In the genomic region with DNA sequence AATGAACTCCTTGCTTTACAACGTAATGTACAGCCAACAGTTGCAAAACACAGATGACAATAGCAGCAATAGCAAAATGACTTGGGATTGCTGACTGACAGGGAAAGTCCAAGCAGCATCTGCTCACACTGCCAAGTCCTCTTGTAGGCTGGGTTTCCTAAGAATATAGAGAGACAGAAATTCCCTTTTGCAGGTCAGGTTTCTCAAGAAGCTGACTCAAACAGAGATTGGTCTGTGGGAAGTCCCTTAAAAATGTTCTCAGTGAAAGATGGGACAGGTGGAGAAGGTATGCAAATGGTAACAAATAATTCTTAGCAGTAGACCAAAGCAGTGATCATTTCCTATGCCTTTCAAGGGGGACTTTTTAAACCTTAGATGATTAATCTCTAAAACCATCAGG, we compare ENCODE assay signal across 24 mouse cellular contexts.
"Had no signal": no experiment of that assay in that cellular context is flagged by ENCODE, and none has a peak within 500 bp of the region (broad histone marks: within the 10 kb centered on the region; RNA-seq: fewer than 3 reads in every experiment).

No protein-coding gene starts in this region.

- H3K9ac ChIP-seq: heart, embryonic 12.5 days; hindbrain, embryonic 13.5 days; hindbrain, embryonic 15.5 days; kidney, embryonic 15.5 days; limb, embryonic 13.5 days; limb, embryonic 15.5 days; liver, embryonic 12.5 days; liver, embryonic 14.5 days had no signal

- H3K36me3 ChIP-seq: heart, embryonic 10.5 days; heart, embryonic 12.5 days; hindbrain, embryonic 13.5 days; hindbrain, embryonic 15.5 days; kidney, embryonic 15.5 days; limb, embryonic 13.5 days; limb, embryonic 15.5 days; liver, embryonic 12.5 days had no signal

- H3K4me3 ChIP-seq: gastrocnemius, adult 2 months; heart, embryonic 10.5 days; heart, embryonic 12.5 days; hindbrain, embryonic 13.5 days; hindbrain, embryonic 15.5 days; kidney, embryonic 15.5 days; limb, embryonic 13.5 days; limb, embryonic 15.5 days; liver, embryonic 12.5 days had no signal

- H3K9me3 ChIP-seq: heart, embryonic 10.5 days; heart, embryonic 12.5 days; hindbrain, embryonic 13.5 days; hindbrain, embryonic 15.5 days; kidney, embryonic 15.5 days; limb, embryonic 13.5 days; limb, embryonic 15.5 days; liver, embryonic 12.5 days had no signal

- H3K27ac ChIP-seq: gastrocnemius, adult 2 months; heart, embryonic 10.5 days; hindbrain, embryonic 13.5 days; hindbrain, embryonic 15.5 days; hindbrain, postnatal 0 days; kidney, embryonic 15.5 days; kidney, postnatal 0 days; limb, embryonic 13.5 days; limb, embryonic 15.5 days; liver, embryonic 12.5 days; liver, embryonic 14.5 days had no signal

- H3K4me2 ChIP-seq: heart, embryonic 12.5 days; hindbrain, embryonic 13.5 days; hindbrain, embryonic 15.5 days; kidney, embryonic 15.5 days; limb, embryonic 13.5 days; limb, embryonic 15.5 days; liver, embryonic 12.5 days had no signal

- H3K27me3 ChIP-seq: heart, embryonic 12.5 days; hindbrain, embryonic 13.5 days; hindbrain, embryonic 15.5 days; kidney, embryonic 15.5 days; limb, embryonic 13.5 days; limb, embryonic 15.5 days; liver, embryonic 12.5 days had no signal

- H3K4me1 ChIP-seq: heart, embryonic 10.5 days; heart, embryonic 12.5 days; hindbrain, embryonic 13.5 days; hindbrain, embryonic 15.5 days; kidney, embryonic 15.5 days; limb, embryonic 13.5 days; limb, embryonic 15.5 days; liver, embryonic 12.5 days had no signal

- DNase-seq: gastrocnemius, adult 2 months; gastrocnemius, postnatal 10 days; gastrocnemius, postnatal 25 days; heart, adult 18-20 months; heart, postnatal 10 days; kidney, adult 11 months; kidney, adult 2 months; kidney, adult 9 months; kidney, postnatal 14 days; kidney, postnatal 36 days; layer of hippocampus, adult 9-11 months; layer of hippocampus, postnatal 36 days; left cerebral cortex, postnatal 4 days had no signal
